13 mouse cellular contexts compared by ENCODE assay signal in the genomic region with DNA sequence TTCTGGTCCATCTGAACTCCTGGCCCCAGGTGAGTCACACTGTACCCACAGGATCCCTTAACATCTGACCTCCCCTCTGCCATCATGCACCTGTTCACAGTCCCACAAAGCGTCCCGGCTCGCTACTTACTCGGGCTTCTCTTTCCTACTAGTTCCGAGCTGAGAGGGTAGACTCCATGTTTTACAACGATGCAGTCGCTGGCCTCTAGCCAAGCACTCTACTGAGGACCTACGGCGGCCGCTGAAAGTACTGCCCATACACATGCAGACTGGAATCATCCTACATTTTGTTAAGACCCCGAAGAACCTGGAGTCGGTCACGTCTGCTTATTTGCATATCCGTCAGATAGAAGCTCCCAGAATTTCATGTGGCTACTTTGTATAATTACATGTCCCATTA.
DNase-seq lines count a peak whose midpoint lies in the region; ATAC-seq and TF ChIP-seq lines count a peak whose summit lies in the region.
"Had no signal": no experiment of that assay in that cellular context is flagged by ENCODE, and none has a peak within 500 bp of the region (broad histone marks: within the 10 kb centered on the region; RNA-seq: fewer than 3 reads in every experiment).

No protein-coding gene starts in this region.

- no peak for TF ChIP-seq CTCF in lung, adult 2 months (IDR thresholded peaks at IDR 0.05; ENCODE audit: insufficient read depth, low read length)
- TF ChIP-seq CTCF in stomach, postnatal 0 days (IDR thresholded peaks at IDR 0.05; ENCODE audit: low read depth), result no peak

- no peak overlapping the region for H3K4me3 ChIP-seq in lung, embryonic 16.5 days (ENCODE audit: low read length)
- no peak overlapping the region for H3K4me3 ChIP-seq in lung, adult 2 months (replicated peaks; ENCODE audit: extremely low read depth, low read depth, low read length)
- H3K4me3 ChIP-seq in intestine, embryonic 16.5 days (ENCODE audit: low read length), result no peak overlapping the region
- H3K4me3 ChIP-seq in stomach, postnatal 0 days (ENCODE audit: low read depth, low read length), result no peak overlapping the region
- H3K4me3 ChIP-seq: embryonic facial prominence, embryonic 13.5 days; gastrocnemius, adult 2 months; limb, embryonic 13.5 days had no signal

- no peak for TF ChIP-seq POLR2A in lung, adult 2 months (IDR thresholded peaks at IDR 0.05; ENCODE audit: borderline replicate concordance, extremely low read depth, low read depth, low read length)

- ATAC-seq in lung, embryonic 16.5 days (ENCODE audit: low read depth), result peak; percentile 20; the same call in 1 of the 2 replicates
- ATAC-seq in intestine, embryonic 16.5 days, result no peak
- no peak for ATAC-seq in stomach, postnatal 0 days (ENCODE audit: low FRiP score, low TSS enrichment)
- ATAC-seq: midbrain, embryonic 16.5 days had no signal

- no peaks in the 10 kb centered on the region for H3K27me3 ChIP-seq in lung, embryonic 16.5 days (ENCODE audit: control insufficient read depth, insufficient read depth, low read depth, low read length)
- no peaks in the 10 kb centered on the region for H3K27me3 ChIP-seq in intestine, embryonic 16.5 days (replicated peaks; ENCODE audit: control insufficient read depth, insufficient read depth, low read length)
- no peaks in the 10 kb centered on the region for H3K27me3 ChIP-seq in stomach, postnatal 0 days (ENCODE audit: control insufficient read depth, insufficient read depth, low read length)
- H3K27me3 ChIP-seq: embryonic facial prominence, embryonic 13.5 days; heart, embryonic 13.5 days; limb, embryonic 13.5 days had no signal

- H3K9ac ChIP-seq in lung, embryonic 16.5 days (ENCODE audit: low read length), result no peak overlapping the region
- no peak overlapping the region for H3K9ac ChIP-seq in intestine, embryonic 16.5 days (ENCODE audit: low read depth, low read length)
- no peak overlapping the region for H3K9ac ChIP-seq in stomach, postnatal 0 days (ENCODE audit: low read length)
- H3K9ac ChIP-seq: embryonic facial prominence, embryonic 13.5 days; limb, embryonic 13.5 days had no signal

- WGBS in lung, embryonic 16.5 days, result 55% methylated on average over 14 of the region's 14 CpGs
- WGBS in lung, adult 2 months, result 68% methylated on average over 14 of the region's 14 CpGs
- WGBS in intestine, embryonic 16.5 days, result 73% methylated on average over 14 of the region's 14 CpGs
- WGBS in stomach, postnatal 0 days, result 74% methylated on average over 14 of the region's 14 CpGs

- no peak overlapping the region for H3K4me2 ChIP-seq in lung, embryonic 16.5 days (ENCODE audit: low read depth, low read length)
- no peak overlapping the region for H3K4me2 ChIP-seq in intestine, embryonic 16.5 days (ENCODE audit: low read depth, low read length)
- H3K4me2 ChIP-seq in stomach, postnatal 0 days (replicated peaks; ENCODE audit: low read depth), result no peak overlapping the region
- H3K4me2 ChIP-seq: embryonic facial prominence, embryonic 13.5 days; limb, embryonic 13.5 days had no signal

- TF ChIP-seq EP300 in stomach, postnatal 0 days (optimal IDR thresholded peaks at IDR 0.05), result no peak

- H3K36me3 ChIP-seq in lung, embryonic 16.5 days (ENCODE audit: control insufficient read depth, insufficient read depth, low read length), result no peaks in the 10 kb centered on the region
- H3K36me3 ChIP-seq in intestine, embryonic 16.5 days (ENCODE audit: control insufficient read depth, insufficient read depth, low read length), result no peaks in the 10 kb centered on the region
- no peaks in the 10 kb centered on the region for H3K36me3 ChIP-seq in stomach, postnatal 0 days (ENCODE audit: control insufficient read depth, insufficient read depth, low read length)
- H3K36me3 ChIP-seq: embryonic facial prominence, embryonic 13.5 days; heart, embryonic 13.5 days; limb, embryonic 13.5 days had no signal

- DNase-seq in kidney, postnatal 10 days, result peak; percentile 47
- DNase-seq in kidney, adult 18-20 months, result no peak
- DNase-seq in lung, adult 2 months, result no peak
- DNase-seq in stomach, postnatal 0 days (ENCODE audit: low spot score), result peak; percentile 36
- no peak for DNase-seq in right cerebral cortex, postnatal 10 days (ENCODE audit: low spot score in 2 of 2)
- DNase-seq: cerebellum, adult 8-10 months; gastrocnemius, adult 2 months had no signal

- no peaks in the 10 kb centered on the region for H3K9me3 ChIP-seq in lung, embryonic 16.5 days (ENCODE audit: control insufficient read depth, low read length)
- H3K9me3 ChIP-seq in intestine, embryonic 16.5 days (ENCODE audit: control insufficient read depth, low read length), result no peaks in the 10 kb centered on the region
- H3K9me3 ChIP-seq in stomach, postnatal 0 days (ENCODE audit: control insufficient read depth, low read length), result no peaks in the 10 kb centered on the region
- H3K9me3 ChIP-seq: embryonic facial prominence, embryonic 13.5 days; heart, embryonic 13.5 days; limb, embryonic 13.5 days had no signal

- peaks cover 6% of the 10 kb centered on the region; the same call in 1 of the 2 replicates for H3K4me1 ChIP-seq in lung, embryonic 16.5 days (replicated peaks; ENCODE audit: control insufficient read depth, insufficient read depth, low read length)
- no peaks in the 10 kb centered on the region; the same call in 1 of the 2 replicates for H3K4me1 ChIP-seq in lung, adult 2 months (ENCODE audit: control insufficient read depth, insufficient read depth, low read length)
- peaks cover 18% of the 10 kb centered on the region for H3K4me1 ChIP-seq in intestine, embryonic 16.5 days (ENCODE audit: control insufficient read depth, insufficient read depth, low read length)
- H3K4me1 ChIP-seq in stomach, postnatal 0 days (replicated peaks; ENCODE audit: control insufficient read depth, insufficient read depth), result no peaks in the 10 kb centered on the region; the same call in 1 of the 2 replicates
- H3K4me1 ChIP-seq: embryonic facial prominence, embryonic 13.5 days had no signal

- no peak overlapping the region for H3K27ac ChIP-seq in lung, embryonic 16.5 days (ENCODE audit: low read length)
- peak overlapping the region; percentile 58 for H3K27ac ChIP-seq in intestine, embryonic 16.5 days (ENCODE audit: low read length)
- no peak overlapping the region for H3K27ac ChIP-seq in stomach, postnatal 0 days (replicated peaks)
- H3K27ac ChIP-seq: embryonic facial prominence, embryonic 13.5 days; limb, embryonic 13.5 days had no signal

Comparison
In these comparisons a context has a peak if more than half of its experiments do, and no peak if none do; other contexts are left out.
1. DNase-seq: peak in kidney, postnatal 10 days (single experiment) and stomach, postnatal 0 days (single experiment); none in kidney, adult 18-20 months (single experiment), lung, adult 2 months (single experiment) and right cerebral cortex, postnatal 10 days (0 of 2).